In genomic region chr8:46962630-46963427, GRCm38 (mm10) we compare ENCODE assay signal across 17 mouse cellular contexts. TPM values are rescaled to one million over a fixed set of nuclear protein-coding genes. Genes with fewer than 3 reads are reported as not detected.
A peak's percentile ranks its signal among the peaks of the same experiment; 100 is the strongest.
DNase-seq lines count a peak whose midpoint lies in the region; ATAC-seq and TF ChIP-seq lines count a peak whose summit lies in the region.
"Had no signal": no experiment of that assay in that cellular context is flagged by ENCODE, and none has a peak within 500 bp of the region (broad histone marks: within the 10 kb centered on the region; RNA-seq: fewer than 3 reads in every experiment).

No protein-coding gene starts in this region.

- peak; percentile 14 for DNase-seq in heart, adult 11 months
- DNase-seq in heart, postnatal 4 days = no peak
- DNase-seq in lung, embryonic 14.5 days = no peak
- no peak for DNase-seq in lung, postnatal 25 days (ENCODE audit: low spot score)
- peak; percentile 88 for DNase-seq in ES-CJ7 (ENCODE audit: low read depth, low spot score)
- DNase-seq in forelimb bud, embryonic 11.5 days (ENCODE audit: low read depth, low spot score) = peak; percentile 24
- DNase-seq in cerebellum, postnatal 10 days = no peak
- DNase-seq in spleen, adult 12 weeks (ENCODE audit: low spot score) = no peak
- DNase-seq: adrenal gland, adult 8-10 months; cerebellum, postnatal 25 days; gastrocnemius, postnatal 25 days; kidney, adult 2 months had no signal

- no peak overlapping the region for H3K27ac ChIP-seq in lung, embryonic 14.5 days (ENCODE audit: low read depth)
- H3K27ac ChIP-seq: embryonic facial prominence, embryonic 13.5 days; hindbrain, embryonic 13.5 days had no signal

- no peaks in the 10 kb centered on the region for H3K27me3 ChIP-seq in lung, embryonic 14.5 days (ENCODE audit: insufficient read depth, low read length)
- H3K27me3 ChIP-seq: embryonic facial prominence, embryonic 13.5 days; forebrain, embryonic 12.5 days; hindbrain, embryonic 13.5 days; Patski had no signal

- H3K4me3 ChIP-seq in lung, embryonic 14.5 days (ENCODE audit: low read depth, low read length) = no peak overlapping the region
- H3K4me3 ChIP-seq: embryonic facial prominence, embryonic 13.5 days; forebrain, embryonic 12.5 days; hindbrain, embryonic 13.5 days had no signal

- no peak overlapping the region for H3K9ac ChIP-seq in lung, embryonic 14.5 days
- H3K9ac ChIP-seq: forebrain, embryonic 12.5 days; hindbrain, embryonic 13.5 days had no signal

- 0 out of 2 replicates have a peak, but pooled peaks have one; percentile 7 for TF ChIP-seq CTCF in lung, embryonic 14.5 days (IDR thresholded peaks at IDR 0.05; ENCODE audit: low read depth)

- no peaks in the 10 kb centered on the region for H3K4me1 ChIP-seq in lung, embryonic 14.5 days (ENCODE audit: insufficient read depth)

- no peak for ATAC-seq in lung, embryonic 14.5 days (ENCODE audit: insufficient read depth)
- ATAC-seq: Patski had no signal

- H3K9me3 ChIP-seq in lung, embryonic 14.5 days (ENCODE audit: low read depth, low read length) = no peaks in the 10 kb centered on the region
- H3K9me3 ChIP-seq: embryonic facial prominence, embryonic 13.5 days; forebrain, embryonic 12.5 days; hindbrain, embryonic 13.5 days had no signal

- no peak overlapping the region for H3K4me2 ChIP-seq in lung, embryonic 14.5 days
- H3K4me2 ChIP-seq: embryonic facial prominence, embryonic 13.5 days; forebrain, embryonic 12.5 days; heart, embryonic 11.5 days; hindbrain, embryonic 13.5 days had no signal

- WGBS in lung, embryonic 14.5 days = 48% methylated on average over 10 of the region's 10 CpGs

- H3K36me3 ChIP-seq in lung, embryonic 14.5 days (ENCODE audit: insufficient read depth) = no peaks in the 10 kb centered on the region
- H3K36me3 ChIP-seq: embryonic facial prominence, embryonic 13.5 days; forebrain, embryonic 12.5 days; hindbrain, embryonic 13.5 days had no signal

RNA-seq across cellular contexts. Expression of gene Enpp6, which starts 23.9 kb away (rescaled TPM):
- 10 to 100 TPM in 1 of 2 experiments, 1 to 10 TPM in 1; 9.7 to 11.2 TPM for total RNA-seq in heart, postnatal 4 days (2021)
- polyA plus RNA-seq in lung, embryonic 14.5 days (2014; fragmentation: Nextera tagmentation; extraction: Ambion mirVana) = 0.29 and 0.89 TPM in 2 replicates

Comparison
In these comparisons a context has a peak if more than half of its experiments do, and no peak if none do; other contexts are left out.
1. DNase-seq: peak in heart, adult 11 months (single experiment), ES-CJ7 (single experiment) and forelimb bud, embryonic 11.5 days (single experiment); none in heart, postnatal 4 days (single experiment), lung, embryonic 14.5 days (single experiment), lung, postnatal 25 days (single experiment), cerebellum, postnatal 10 days (0 of 2) and spleen, adult 12 weeks (single experiment).